Mouse (Mus musculus): ENCODE measurements at regions not wholly inside any gene's neighbourhood (a gene's known extent, or its start where the extent isn't known, plus 50 kb on each side); places are given as distances from the start of the nearest gene placed in this dataset.

DNA sequence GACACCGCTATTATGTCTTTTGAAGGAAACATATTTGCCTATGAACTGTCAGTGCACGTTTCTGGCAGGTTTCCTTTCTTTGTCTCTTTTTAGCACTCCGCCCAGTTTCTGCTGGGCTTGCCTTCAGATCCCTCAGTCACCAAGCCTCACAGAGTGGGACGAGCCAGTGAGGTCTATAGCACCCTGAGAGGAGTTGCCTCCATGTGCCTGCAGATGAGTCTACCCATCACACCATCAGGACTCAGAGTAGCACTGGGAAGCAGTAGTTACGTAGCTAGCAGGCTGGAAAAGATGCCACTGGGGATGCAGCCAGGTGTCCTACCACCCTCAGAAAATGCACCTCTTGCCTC is 141.5 kb upstream of the Smim15 start:
- Histone ChIP-seq H3K36me3 (no peaks in the 10 kb centered on the region), H3K4me1 (peaks cover 24% of the 10 kb centered on the region), H3K4me3 (no peak overlapping the region), H3K27ac (replicated peaks) (no peak overlapping the region; the same call in 1 of the 2 replicates), H3K9me3 (replicated peaks) (no peaks in the 10 kb centered on the region), H3K27me3 (ENCODE audit: low read depth, poor library complexity, severe bottlenecking) (0 out of 2 replicates have a peak, but pooled peaks cover 3% of the 10 kb centered on the region)
- WGBS: 81% methylated on average over 5 of the region's 5 CpGs
- DNase-seq (ENCODE audit: low spot score): no peak

DNA sequence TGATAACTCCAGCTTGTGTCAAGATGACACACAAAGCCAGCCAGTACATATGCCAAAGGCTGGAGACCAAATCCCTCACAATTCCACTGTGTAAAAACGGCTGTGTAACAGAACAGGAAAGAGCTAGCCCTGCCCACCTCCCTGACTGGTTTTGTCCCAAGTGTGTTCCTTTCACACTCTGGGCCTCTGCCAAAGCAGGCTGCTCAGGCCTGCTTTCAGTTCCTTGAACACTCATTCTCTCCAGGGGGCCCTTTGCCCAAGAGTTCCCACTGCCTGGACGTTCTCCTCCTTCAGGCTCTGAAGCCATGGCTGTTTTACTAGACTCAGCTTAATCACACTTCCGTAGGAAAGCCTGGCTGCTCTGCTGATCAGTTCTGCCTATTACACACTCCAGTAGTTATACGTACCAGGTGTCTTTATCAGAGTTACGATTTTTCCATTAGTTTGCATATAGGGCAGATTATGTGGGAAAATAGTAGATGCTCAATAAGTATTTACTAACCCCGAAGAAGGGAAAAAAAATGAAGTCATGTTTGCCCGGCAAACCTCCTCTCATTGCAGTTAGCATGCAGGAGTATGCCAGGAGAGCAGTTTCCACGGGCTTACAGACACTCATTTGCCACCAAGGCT is 144.5 kb upstream of the Smim15 start:
- H3K27me3 ChIP-seq (ENCODE audit: low read depth, poor library complexity, severe bottlenecking): 0 out of 2 replicates have a peak, but pooled peaks cover 6% of the 10 kb centered on the region
- H3K9me3 ChIP-seq (replicated peaks): no peaks in the 10 kb centered on the region
- DNase-seq (ENCODE audit: low spot score): no peak
- H3K36me3 ChIP-seq: no peaks in the 10 kb centered on the region
- 66% methylated on average over 8 of the region's 8 CpGs for WGBS
- H3K4me1 ChIP-seq: peaks cover 24% of the 10 kb centered on the region
- no peak overlapping the region for H3K4me3 ChIP-seq
- H3K27ac ChIP-seq (replicated peaks): no peak overlapping the region

DNA sequence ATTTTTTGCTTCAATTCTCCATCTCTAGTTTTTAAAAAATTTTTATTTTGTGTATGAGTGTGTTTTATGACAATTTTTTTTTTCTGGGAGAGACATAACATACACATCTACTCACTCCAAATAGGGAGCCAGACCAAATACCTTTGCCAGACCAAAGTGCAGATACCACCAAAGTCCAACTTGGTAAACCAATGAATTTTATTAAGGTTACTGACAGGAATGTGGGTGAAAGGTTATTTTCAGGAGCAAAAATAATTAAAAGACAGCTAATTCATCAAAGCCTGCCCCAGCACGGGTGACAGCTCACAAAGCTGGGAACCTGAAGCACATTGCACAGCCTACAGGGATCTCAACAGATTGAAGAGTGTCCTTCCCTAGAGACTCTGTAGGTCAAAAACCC is 146.6 kb upstream of the Smim15 start:
- Histone ChIP-seq H3K9me3 (replicated peaks) (no peaks in the 10 kb centered on the region), H3K27me3 (ENCODE audit: low read depth, poor library complexity, severe bottlenecking) (peaks cover 24% of the 10 kb centered on the region), H3K27ac (replicated peaks) (no peak overlapping the region), H3K36me3 (no peaks in the 10 kb centered on the region), H3K4me3 (no peak overlapping the region), H3K4me1 (peaks cover 10% of the 10 kb centered on the region)
- DNase-seq (ENCODE audit: low spot score): no peak
- WGBS: 75% methylated on average over 1 of the region's 1 CpGs

DNA sequence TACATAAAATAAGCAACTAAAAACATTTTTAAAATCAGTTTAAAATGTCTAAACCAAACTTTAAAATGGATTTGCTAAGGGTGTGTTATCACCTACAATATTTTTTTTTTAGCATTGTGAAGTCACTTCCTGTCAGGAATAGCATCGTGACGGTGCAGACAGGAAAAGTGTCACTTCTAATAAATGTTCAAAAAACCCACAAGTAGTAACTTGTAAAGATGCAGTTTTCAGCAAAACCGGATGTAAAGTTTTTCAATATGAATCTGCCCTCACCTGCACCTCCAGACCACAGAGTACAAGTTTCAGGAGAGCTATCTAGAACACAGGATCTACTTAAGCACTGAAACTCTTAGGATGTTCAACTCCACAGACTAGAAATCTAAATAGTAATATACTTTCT is 147.1 kb upstream of the Smim15 start:
- H3K27ac ChIP-seq (replicated peaks): no peak overlapping the region
- H3K4me3 ChIP-seq: no peak overlapping the region
- DNase-seq (ENCODE audit: low spot score): no peak
- WGBS: 84% methylated on average over 3 of the region's 3 CpGs
- H3K27me3 ChIP-seq (ENCODE audit: low read depth, poor library complexity, severe bottlenecking): peaks cover 28% of the 10 kb centered on the region
- H3K36me3 ChIP-seq: no peaks in the 10 kb centered on the region
- H3K4me1 ChIP-seq: peaks cover 15% of the 10 kb centered on the region
- no peaks in the 10 kb centered on the region for H3K9me3 ChIP-seq (replicated peaks)

DNA sequence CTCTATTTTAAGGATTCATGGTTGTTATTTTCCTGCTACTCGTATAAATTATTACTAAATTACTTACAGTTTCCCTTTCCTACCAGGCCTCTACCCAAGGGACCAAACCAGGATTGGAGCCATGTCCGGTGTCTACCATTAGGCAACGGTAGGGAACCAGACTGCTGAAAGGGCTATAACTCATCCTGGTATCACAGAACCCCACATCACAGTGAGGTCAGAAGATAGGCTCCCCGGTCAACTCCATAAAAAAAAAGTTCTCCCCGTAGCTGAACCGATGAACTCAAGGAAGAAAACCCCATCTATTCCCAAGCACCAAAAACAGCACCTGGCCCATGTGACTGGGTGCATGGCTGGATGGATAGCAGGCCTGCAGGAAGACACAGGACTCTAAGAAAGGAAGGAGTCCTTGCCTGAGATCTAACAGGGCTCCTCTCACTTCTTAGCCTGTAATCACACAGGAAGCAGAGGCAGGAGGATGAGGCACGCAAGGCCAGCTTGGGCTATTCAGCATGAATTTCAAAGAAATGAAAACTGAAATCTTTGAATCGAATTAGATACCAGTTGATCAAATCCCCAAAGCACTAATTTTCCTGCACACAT is 150.6 kb upstream of the Smim15 start:
- Histone ChIP-seq H3K4me3 (no peak overlapping the region), H3K9me3 (replicated peaks) (no peaks in the 10 kb centered on the region), H3K27ac (replicated peaks) (no peak overlapping the region), H3K4me1 (peaks cover 20% of the 10 kb centered on the region), H3K27me3 (ENCODE audit: low read depth, poor library complexity, severe bottlenecking) (peaks cover 30% of the 10 kb centered on the region), H3K36me3 (no peaks in the 10 kb centered on the region)
- WGBS: 93% methylated on average over 8 of the region's 8 CpGs
- DNase-seq (ENCODE audit: low spot score): no peak

DNA sequence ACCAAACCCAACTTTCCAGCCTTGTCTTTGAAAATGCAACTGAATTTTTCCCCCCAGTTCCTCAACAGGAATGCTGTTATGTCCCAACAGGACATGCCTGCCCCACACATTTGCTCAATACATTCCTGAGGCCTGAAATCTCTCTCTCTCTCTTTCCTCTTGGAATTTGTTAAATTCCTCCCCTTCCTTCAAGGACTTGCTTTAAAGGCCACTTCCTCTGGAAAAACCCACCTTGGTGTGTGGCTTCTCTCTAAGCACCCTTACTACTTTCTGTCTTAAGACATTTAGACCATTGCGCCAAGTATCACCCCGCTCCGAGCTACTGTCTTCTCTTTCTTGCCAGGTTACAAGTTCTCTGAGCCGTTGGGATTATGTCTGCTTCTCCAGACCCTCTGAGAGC is 151.2 kb upstream of the Smim15 start:
- Histone ChIP-seq H3K27ac (replicated peaks) (no peak overlapping the region), H3K36me3 (no peaks in the 10 kb centered on the region), H3K9me3 (replicated peaks) (no peaks in the 10 kb centered on the region), H3K4me3 (no peak overlapping the region), H3K4me1 (peaks cover 20% of the 10 kb centered on the region), H3K27me3 (ENCODE audit: low read depth, poor library complexity, severe bottlenecking) (peaks cover 30% of the 10 kb centered on the region)
- no peak for DNase-seq (ENCODE audit: low spot score)
- WGBS: 86% methylated on average over 4 of the region's 4 CpGs

DNA sequence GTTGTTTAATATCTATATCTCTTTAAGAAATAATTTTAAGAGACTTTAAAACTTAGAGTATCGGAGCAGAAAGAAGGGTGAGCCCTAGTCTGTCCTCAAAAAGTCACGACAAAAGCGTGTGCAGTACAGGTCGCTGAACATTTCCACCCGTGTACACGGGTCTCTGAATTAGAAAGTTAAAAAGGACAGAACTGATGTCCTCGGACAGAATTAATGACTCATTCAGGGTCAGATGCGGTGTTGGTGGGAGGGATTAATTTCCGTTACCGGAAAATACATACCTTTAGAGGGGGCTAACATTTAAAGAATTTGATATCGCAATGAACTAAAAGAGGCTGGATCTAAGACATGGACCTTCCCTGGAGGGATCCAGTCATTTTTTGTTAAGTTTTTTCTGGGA is 152.3 kb upstream of the Smim15 start:
- 0 out of 2 replicates have a peak overlapping the region, but pooled peaks have one; percentile 95 for H3K27ac ChIP-seq (replicated peaks)
- no peaks in the 10 kb centered on the region for H3K9me3 ChIP-seq (replicated peaks)
- DNase-seq (ENCODE audit: low spot score): no peak
- H3K36me3 ChIP-seq: no peaks in the 10 kb centered on the region
- peak overlapping the region; percentile 91 for H3K4me3 ChIP-seq
- peaks cover 28% of the 10 kb centered on the region for H3K4me1 ChIP-seq
- WGBS: 19% methylated on average over 11 of the region's 11 CpGs
- H3K27me3 ChIP-seq (ENCODE audit: low read depth, poor library complexity, severe bottlenecking): peaks cover 30% of the 10 kb centered on the region

DNA sequence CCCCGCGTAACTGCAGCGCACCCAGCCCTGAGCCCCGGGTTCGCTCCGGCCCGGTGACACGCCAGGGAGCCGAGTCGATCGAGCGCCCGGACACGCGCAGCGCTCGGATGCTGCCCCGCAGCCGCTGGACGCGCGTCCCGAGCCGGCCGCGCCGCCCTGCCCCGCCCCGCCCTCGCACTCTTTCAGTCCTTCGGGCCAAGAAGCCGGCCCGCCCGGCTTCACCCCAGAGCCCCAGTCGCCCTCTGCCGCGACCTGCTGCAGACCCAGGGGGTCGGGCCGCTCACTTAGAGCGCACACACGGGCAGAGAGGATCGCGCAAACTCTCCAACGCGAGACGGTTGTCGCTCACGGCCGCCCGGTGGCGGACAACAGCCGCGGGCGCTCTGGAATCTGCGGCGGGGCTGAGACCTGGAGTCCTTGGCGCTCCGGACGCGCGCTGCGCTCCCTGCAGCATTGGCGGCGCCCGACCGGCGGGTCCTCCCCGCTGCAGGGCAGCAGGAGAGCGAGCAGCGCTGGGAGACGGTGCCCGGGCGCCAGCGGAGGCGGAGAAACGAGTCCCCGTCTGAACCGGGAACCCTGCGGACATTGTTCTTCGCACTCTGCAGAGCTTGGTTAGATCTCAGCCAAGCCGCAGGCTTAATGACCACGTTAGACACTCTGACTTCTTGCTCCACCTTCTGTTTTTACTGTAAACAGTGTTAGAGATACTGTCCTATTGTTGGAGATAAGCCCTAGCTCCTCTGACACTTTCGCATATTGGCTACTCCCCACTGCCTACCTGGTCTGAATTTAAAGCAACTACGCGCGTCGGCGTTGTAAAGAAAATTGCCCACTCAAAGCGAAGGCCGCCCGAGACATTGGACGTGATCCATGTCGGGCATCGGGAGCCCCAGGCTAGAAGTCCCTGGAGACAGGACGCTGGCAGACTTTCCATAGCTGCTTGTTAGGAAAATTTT is 153.1 kb upstream of the Smim15 start:
- no peaks in the 10 kb centered on the region for H3K9me3 ChIP-seq (replicated peaks)
- peaks cover 30% of the 10 kb centered on the region for H3K27me3 ChIP-seq (ENCODE audit: low read depth, poor library complexity, severe bottlenecking)
- H3K4me1 ChIP-seq: peaks cover 36% of the 10 kb centered on the region
- no peaks in the 10 kb centered on the region for H3K36me3 ChIP-seq
- WGBS: under 1% methylated on average over 95 of the region's 95 CpGs
- peak overlapping the region; percentile 95 for H3K27ac ChIP-seq (replicated peaks)
- peak overlapping the region; percentile 91 for H3K4me3 ChIP-seq
- peak; percentile 84 for DNase-seq (ENCODE audit: low spot score)

DNA sequence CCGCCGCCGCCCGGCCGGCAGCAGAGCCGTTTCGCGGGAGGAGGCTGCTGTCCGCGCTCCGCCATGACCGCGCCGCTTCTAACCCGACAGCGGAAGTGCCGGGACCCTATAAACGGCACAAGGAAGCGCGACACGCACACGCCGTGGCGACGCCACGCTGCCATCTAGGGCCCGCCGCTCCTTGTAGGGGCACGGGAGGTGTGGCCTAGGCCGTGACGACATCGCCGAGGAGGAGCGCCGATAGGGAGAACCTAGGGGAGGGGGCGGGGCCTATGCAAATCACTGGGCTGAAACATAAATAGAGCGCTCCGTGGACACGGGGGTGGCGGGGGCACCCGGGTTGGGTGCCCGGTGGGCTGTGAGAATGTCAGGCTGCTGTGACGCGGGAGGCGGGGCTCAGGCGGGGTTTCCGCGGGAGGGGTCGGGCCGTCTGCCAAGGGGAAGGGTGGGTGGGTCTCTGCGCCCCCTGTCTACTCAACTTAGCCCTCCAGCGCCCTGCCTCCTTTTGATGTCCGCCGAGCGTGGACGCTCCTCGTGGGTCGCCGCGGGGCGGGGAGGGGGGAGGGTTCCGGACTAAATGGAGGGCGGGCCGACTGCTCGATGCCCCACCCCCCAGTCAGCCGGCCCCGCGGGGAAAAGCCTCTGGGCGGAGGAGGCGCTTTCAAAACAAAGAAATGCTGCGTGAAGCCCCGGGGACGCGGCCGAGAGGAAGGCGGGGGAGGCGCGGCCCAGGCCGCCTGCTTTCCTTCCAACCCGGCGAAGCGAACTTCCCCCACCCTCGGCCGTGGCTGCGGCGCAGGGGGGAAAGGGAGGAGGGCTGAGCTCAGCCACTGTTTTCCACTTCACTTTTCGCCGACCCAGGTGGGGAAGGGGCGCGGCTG is 154.0 kb upstream of the Smim15 start:
- peaks cover 30% of the 10 kb centered on the region for H3K27me3 ChIP-seq (ENCODE audit: low read depth, poor library complexity, severe bottlenecking)
- peak; percentile 100 for DNase-seq (ENCODE audit: low spot score)
- no peaks in the 10 kb centered on the region for H3K36me3 ChIP-seq
- peaks cover 36% of the 10 kb centered on the region for H3K4me1 ChIP-seq
- no peaks in the 10 kb centered on the region for H3K9me3 ChIP-seq (replicated peaks)
- WGBS: under 1% methylated on average over 85 of the region's 90 CpGs
- peak overlapping the region; percentile 95 for H3K27ac ChIP-seq (replicated peaks)
- peak overlapping the region; percentile 91 for H3K4me3 ChIP-seq

DNA sequence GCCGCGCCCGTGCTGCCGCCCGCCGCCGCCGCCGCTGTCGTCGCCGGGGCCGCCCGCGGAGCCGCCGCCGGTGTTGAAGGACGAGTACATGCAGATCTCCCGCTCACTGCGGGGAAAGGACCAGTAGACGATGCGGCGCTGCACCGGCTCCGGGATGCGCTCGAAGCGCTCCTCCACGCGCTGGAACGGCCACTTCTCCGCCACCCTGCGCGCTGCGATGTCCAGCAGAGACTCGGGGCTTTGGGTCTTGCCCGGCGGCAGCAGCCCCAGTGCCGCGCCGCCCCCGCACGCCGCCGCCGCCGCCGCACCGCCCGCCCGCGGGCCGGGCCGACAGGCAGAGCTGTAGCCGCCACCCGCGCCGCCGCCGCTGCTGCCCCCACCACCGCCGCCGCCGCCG is 154.7 kb upstream of the Smim15 start:
- DNase-seq (ENCODE audit: low spot score): no peak
- WGBS: 10% methylated on average over 57 of the region's 66 CpGs
- H3K4me1 ChIP-seq: peaks cover 42% of the 10 kb centered on the region
- H3K4me3 ChIP-seq: peak overlapping the region; percentile 91
- H3K27me3 ChIP-seq (ENCODE audit: low read depth, poor library complexity, severe bottlenecking): peaks cover 25% of the 10 kb centered on the region
- no peaks in the 10 kb centered on the region for H3K9me3 ChIP-seq (replicated peaks)
- H3K27ac ChIP-seq (replicated peaks): peak overlapping the region; percentile 95
- H3K36me3 ChIP-seq: no peaks in the 10 kb centered on the region

DNA sequence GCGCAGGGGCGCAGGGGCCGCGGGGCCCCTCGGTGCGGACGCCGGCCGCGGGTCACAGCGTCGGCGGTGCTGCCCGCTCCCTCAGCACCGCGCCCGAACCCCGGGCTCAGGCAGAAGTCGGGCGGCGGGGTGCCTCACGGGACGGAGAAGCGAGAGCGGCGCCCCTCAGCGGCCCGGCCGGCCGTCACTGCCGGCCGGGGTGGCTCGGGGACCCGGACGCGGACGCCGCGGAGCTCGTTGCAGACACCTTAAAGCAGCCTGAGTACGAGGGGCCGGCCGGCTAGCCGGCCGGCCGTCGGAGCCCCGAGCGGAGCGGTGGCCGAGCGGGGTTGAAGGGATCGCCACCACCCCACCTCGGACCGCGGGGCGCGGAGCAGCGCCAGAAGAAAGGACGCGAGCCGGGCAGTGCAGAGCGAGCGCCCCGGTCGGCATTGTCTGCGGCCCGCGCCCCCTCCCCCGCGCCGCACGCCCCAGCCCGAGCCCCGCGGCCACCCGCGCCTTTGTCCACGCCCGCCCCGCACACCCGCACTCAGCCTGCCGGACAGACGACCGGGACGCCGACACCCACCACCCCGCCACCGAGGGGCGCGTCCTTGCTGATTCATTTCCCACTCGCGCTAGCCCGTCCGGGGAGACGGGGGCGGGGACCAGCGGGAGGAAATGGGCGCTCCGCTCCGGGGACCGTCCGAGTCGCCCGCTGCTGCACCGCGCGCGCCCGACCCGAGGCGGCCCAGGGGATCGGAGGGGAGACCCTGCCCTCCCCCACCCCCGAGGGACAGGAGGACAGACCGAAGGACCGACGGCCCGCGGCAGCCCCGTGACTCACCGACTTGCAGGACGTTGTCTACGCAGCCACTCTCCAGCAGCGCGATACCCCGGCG is 155.4 kb upstream of the Smim15 start:
- peak; percentile 75 for DNase-seq (ENCODE audit: low spot score)
- Histone ChIP-seq H3K4me1 (peaks cover 49% of the 10 kb centered on the region), H3K27me3 (ENCODE audit: low read depth, poor library complexity, severe bottlenecking) (peaks cover 18% of the 10 kb centered on the region), H3K27ac (replicated peaks) (peak overlapping the region; percentile 95), H3K9me3 (replicated peaks) (no peaks in the 10 kb centered on the region), H3K4me3 (peak overlapping the region; percentile 91), H3K36me3 (no peaks in the 10 kb centered on the region)
- WGBS: under 1% methylated on average over 118 of the region's 127 CpGs
